Mouse (Mus musculus) hindbrain, embryonic 15.5 days (tissue): Measurements from ENCODE around the gene Evc. TPM values are rescaled to one million over a fixed set of nuclear protein-coding genes. Genes with fewer than 3 reads are reported as not detected.

Experiments used
- ATAC-seq: fragments of 200-750 bp; cut with Nextera tagmentation; 2 replicates; pipeline ENCODE4 v1.8.0; 2017; ENCODE audit warnings: low read depth, moderate number of reproducible peaks, moderate TSS enrichment; ENCODE audit not compliant: low FRiP score
- H3K27ac ChIP-seq: fragments of 300-500 bp; sonication (generic); replicated peaks from 2 replicates; pipeline ENCODE4 v1.5.1; 2015; ENCODE audit warnings: mild to moderate bottlenecking, inconsistent platforms
- H3K27me3 ChIP-seq: fragments of 300-500 bp; sonication (generic); 2 replicates; pipeline ENCODE4 v1.6.1; 2015; ENCODE audit warnings: control low read depth, inconsistent platforms
- H3K36me3 ChIP-seq: fragments of 300-500 bp; sonication (generic); 2 replicates; pipeline ENCODE4 v1.6.1; 2015; ENCODE audit warnings: control low read depth, inconsistent platforms
- H3K4me1 ChIP-seq: fragments of 300-500 bp; sonication (generic); replicated peaks from 2 replicates; pipeline ENCODE4 v1.6.1; 2015; ENCODE audit warnings: control low read depth, inconsistent platforms
- H3K4me2 ChIP-seq: fragments of 300-500 bp; sonication (generic); 2 replicates; pipeline ENCODE4 v1.6.1; 2015; ENCODE audit warnings: moderate library complexity, mild to moderate bottlenecking, inconsistent platforms
- H3K4me3 ChIP-seq: fragments of 300-500 bp; sonication (generic); 2 replicates; pipeline ENCODE4 v1.5.1; 2015; ENCODE audit warnings: mild to moderate bottlenecking, inconsistent platforms
- H3K9ac ChIP-seq: fragments of 300-500 bp; sonication (generic); 2 replicates; pipeline ENCODE4 v1.6.1; 2015; ENCODE audit warnings: inconsistent platforms
- H3K9me3 ChIP-seq: fragments of 300-500 bp; sonication (generic); 2 replicates; pipeline ENCODE4 v1.6.1; 2016; ENCODE audit warnings: control low read depth, inconsistent platforms
- WGBS: fragments of 180-500 bp; shearing (Covaris S2); methylation state at CpG from one replicate; pipeline ENCODE4 v1.1.7; 2015; 5-methylcytosine and 5-hydroxymethylcytosine counted together
- polyA plus RNA-seq: library from polyadenylated mRNA; unstranded; fragments of >200 nt; fragmentation: Nextera tagmentation; extraction: Ambion mirVana; gene quantifications from 2 replicates; pipeline ENCODE4 v1.2.1, GENCODE M21; 2015

Evc gene
- polyA plus RNA-seq, 1 experiment from 2014 or later, result 5.8 TPM

DNA sequence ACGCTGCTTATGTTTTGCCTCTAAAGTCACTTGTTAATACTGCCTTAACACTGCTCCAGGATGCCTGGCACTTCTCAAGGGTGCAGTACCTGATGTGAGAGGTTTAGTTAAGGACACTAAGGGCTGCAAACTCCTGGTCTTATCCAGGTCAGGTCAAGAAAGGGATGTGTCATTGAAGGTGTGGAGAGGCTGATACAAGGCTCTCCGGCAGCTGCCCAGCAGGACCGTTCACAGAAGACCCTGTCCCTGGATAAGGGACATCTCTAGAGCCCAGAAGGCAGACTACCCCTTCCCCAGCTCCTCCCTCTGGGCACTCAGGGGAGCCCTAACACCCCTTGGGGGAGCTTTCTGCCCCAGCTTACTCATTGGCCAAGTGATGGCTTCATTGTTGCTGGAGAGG is 1.0 kb upstream of the Evc start:
- Histone ChIP-seq H3K27me3 (0 out of 2 replicates have a peak, but pooled peaks cover 7% of the 10 kb centered on the region), H3K9me3 (no peaks in the 10 kb centered on the region), H3K4me1 (peaks cover 34% of the 10 kb centered on the region), H3K9ac (no peak overlapping the region), H3K4me3 (peak overlapping the region; percentile 48), H3K4me2 (peak overlapping the region; percentile 100), H3K27ac (no peak overlapping the region), H3K36me3 (no peaks in the 10 kb centered on the region)
- 67% methylated on average over 3 of the region's 3 CpGs for WGBS
- peak; percentile 7; the same call in 1 of the 2 replicates for ATAC-seq

GRCm38 (mm10) chr5:37335061-37335460 is 1.6 kb downstream of the Evc start:
- Histone ChIP-seq H3K9ac (no peak overlapping the region), H3K4me2 (no peak overlapping the region), H3K4me3 (no peak overlapping the region), H3K27ac (no peak overlapping the region), H3K4me1 (peaks cover 34% of the 10 kb centered on the region), H3K9me3 (no peaks in the 10 kb centered on the region), H3K36me3 (no peaks in the 10 kb centered on the region), H3K27me3 (0 out of 2 replicates have a peak, but pooled peaks cover 7% of the 10 kb centered on the region)
- WGBS, result 65% methylated on average over 3 of the region's 3 CpGs
- no peak for ATAC-seq

DNA sequence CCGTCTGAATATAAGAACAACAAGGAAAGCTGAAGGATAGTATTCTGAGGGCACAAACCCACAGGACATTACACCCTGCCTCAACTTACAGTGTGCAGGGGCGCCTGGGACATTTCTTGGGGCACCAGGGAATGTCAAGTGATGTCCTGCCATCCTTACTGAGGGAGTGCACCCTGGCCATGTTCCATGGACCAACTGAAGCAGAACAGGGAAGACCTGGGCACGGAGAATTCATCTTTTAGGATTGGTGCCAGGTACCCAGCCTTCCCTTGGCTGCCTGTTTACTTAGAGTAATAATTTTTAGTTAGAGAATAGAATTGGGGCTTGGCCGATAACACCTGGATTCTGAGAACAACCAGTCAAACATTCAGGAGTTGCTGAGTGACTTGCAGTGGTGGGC is 4.6 kb downstream of the Evc start:
- Histone ChIP-seq H3K27me3 (no peaks in the 10 kb centered on the region), H3K4me1 (peaks cover 11% of the 10 kb centered on the region), H3K27ac (no peak overlapping the region), H3K4me3 (no peak overlapping the region), H3K9ac (no peak overlapping the region), H3K36me3 (no peaks in the 10 kb centered on the region), H3K4me2 (no peak overlapping the region), H3K9me3 (no peaks in the 10 kb centered on the region)
- ATAC-seq, result no peak
- WGBS, result 82% methylated on average over 4 of the region's 4 CpGs

DNA sequence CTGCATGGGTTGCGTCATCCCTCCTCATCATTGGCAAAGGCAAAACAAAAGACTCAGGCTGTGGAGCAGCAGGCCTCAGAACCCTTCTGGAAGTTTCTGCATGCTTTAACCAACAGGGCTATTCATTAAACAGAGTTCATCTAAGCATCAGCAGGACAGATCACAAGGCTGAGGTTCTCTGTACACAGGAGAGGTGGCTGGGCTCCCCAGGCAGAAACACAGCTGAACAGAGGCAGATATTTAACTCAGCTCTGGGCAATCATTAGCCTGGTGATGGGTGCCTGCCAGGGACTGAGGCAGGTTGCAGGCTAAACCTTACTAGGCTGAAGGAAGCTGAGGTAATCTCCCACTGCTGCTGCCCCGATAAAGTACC is 5.6 kb downstream of the Evc start:
- H3K4me1 ChIP-seq, result peaks cover 2% of the 10 kb centered on the region
- no peaks in the 10 kb centered on the region for H3K9me3 ChIP-seq
- H3K36me3 ChIP-seq, result no peaks in the 10 kb centered on the region
- H3K27me3 ChIP-seq, result no peaks in the 10 kb centered on the region
- no peak overlapping the region for H3K27ac ChIP-seq
- ATAC-seq, result no peak
- no peak overlapping the region for H3K9ac ChIP-seq
- WGBS, result 94% methylated on average over 2 of the region's 2 CpGs
- H3K4me3 ChIP-seq, result no peak overlapping the region
- H3K4me2 ChIP-seq, result no peak overlapping the region

GRCm38 (mm10) chr5:37330449-37331132 is 6.1 kb downstream of the Evc start:
- no peak overlapping the region for H3K4me3 ChIP-seq
- no peaks in the 10 kb centered on the region for H3K36me3 ChIP-seq
- no peak for ATAC-seq
- no peaks in the 10 kb centered on the region for H3K27me3 ChIP-seq
- no peak overlapping the region for H3K27ac ChIP-seq
- WGBS, result 83% methylated on average over 8 of the region's 8 CpGs
- no peaks in the 10 kb centered on the region for H3K4me1 ChIP-seq
- H3K9me3 ChIP-seq, result no peaks in the 10 kb centered on the region
- no peak overlapping the region for H3K9ac ChIP-seq
- H3K4me2 ChIP-seq, result no peak overlapping the region

GRCm38 (mm10) chr5:37326675-37327074 is 10.0 kb downstream of the Evc start:
- H3K4me3 ChIP-seq, result no peak overlapping the region
- no peak overlapping the region for H3K4me2 ChIP-seq
- H3K9ac ChIP-seq, result no peak overlapping the region
- no peaks in the 10 kb centered on the region for H3K27me3 ChIP-seq
- no peak for ATAC-seq
- H3K36me3 ChIP-seq, result no peaks in the 10 kb centered on the region
- WGBS, result 87% methylated on average over 6 of the region's 6 CpGs
- H3K4me1 ChIP-seq, result no peaks in the 10 kb centered on the region
- H3K27ac ChIP-seq, result no peak overlapping the region
- H3K9me3 ChIP-seq, result no peaks in the 10 kb centered on the region

GRCm38 (mm10) chr5:37320761-37321160 is 15.9 kb downstream of the Evc start:
- Histone ChIP-seq H3K4me3 (no peak overlapping the region), H3K9ac (no peak overlapping the region), H3K27me3 (no peaks in the 10 kb centered on the region), H3K9me3 (peaks cover 4% of the 10 kb centered on the region; the same call in 1 of the 2 replicates), H3K36me3 (peaks cover 5% of the 10 kb centered on the region; the same call in 1 of the 2 replicates), H3K4me2 (no peak overlapping the region), H3K4me1 (no peaks in the 10 kb centered on the region), H3K27ac (no peak overlapping the region)
- no peak for ATAC-seq
- 96% methylated on average over 4 of the region's 4 CpGs for WGBS

DNA sequence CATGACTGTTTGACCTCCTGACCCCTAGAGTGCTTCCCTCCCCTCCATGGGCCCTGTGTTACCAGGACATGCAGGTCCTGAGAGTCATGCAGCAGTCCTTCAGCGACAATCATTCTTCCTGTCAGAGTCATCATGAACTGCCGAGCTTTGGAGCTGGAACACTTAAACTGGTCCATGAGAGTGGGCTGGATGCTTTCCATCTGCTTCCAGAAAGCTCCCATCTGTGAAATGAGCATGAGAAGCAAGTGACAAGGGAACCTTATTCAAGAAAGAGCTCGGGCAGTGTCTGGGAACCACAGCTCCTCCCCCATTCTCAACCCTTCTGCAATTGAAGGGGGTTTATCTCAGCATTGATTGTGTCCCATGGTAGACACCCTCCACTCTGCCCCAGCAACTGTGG is 16.5 kb downstream of the Evc start:
- ATAC-seq, result no peak
- WGBS, result 72% methylated on average over 3 of the region's 3 CpGs
- no peak overlapping the region for H3K9ac ChIP-seq
- no peak overlapping the region for H3K27ac ChIP-seq
- H3K27me3 ChIP-seq, result no peaks in the 10 kb centered on the region
- H3K9me3 ChIP-seq, result peaks cover 9% of the 10 kb centered on the region; the same call in 1 of the 2 replicates
- H3K36me3 ChIP-seq, result peaks cover 10% of the 10 kb centered on the region
- H3K4me3 ChIP-seq, result no peak overlapping the region
- H3K4me1 ChIP-seq, result no peaks in the 10 kb centered on the region
- H3K4me2 ChIP-seq, result no peak overlapping the region

DNA sequence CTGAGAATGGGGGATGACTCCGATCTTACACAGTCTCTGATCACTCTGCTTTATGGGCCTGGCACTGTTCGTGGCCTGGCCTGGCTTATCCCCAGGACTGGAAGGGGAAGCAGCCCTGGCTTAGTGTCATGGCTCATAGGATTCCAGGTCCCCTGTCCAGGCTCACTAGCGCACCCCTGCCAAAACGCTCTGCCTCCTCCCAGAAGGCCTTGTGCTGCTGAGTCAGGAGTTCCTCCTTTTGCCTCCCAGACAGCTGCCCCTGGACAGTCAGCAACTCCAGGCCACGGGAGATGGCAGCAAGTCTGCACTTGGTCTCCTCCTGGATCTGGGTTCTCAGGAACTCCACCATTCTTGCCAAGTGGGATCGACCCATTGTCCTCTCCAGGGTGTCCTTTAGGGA is 18.0 kb downstream of the Evc start:
- Histone ChIP-seq H3K9ac (no peak overlapping the region), H3K9me3 (peaks cover 9% of the 10 kb centered on the region; the same call in 1 of the 2 replicates), H3K27me3 (no peaks in the 10 kb centered on the region), H3K27ac (no peak overlapping the region), H3K4me2 (no peak overlapping the region), H3K36me3 (peaks cover 20% of the 10 kb centered on the region), H3K4me3 (no peak overlapping the region), H3K4me1 (no peaks in the 10 kb centered on the region)
- ATAC-seq, result no peak
- WGBS, result 86% methylated on average over 6 of the region's 6 CpGs

- H3K9me3 ChIP-seq, result peaks cover 9% of the 10 kb centered on the region; the same call in 1 of the 2 replicates
- peaks cover 20% of the 10 kb centered on the region for H3K36me3 ChIP-seq
- no peak for ATAC-seq
- no peak overlapping the region for H3K9ac ChIP-seq
- H3K4me1 ChIP-seq, result no peaks in the 10 kb centered on the region
- H3K27ac ChIP-seq, result no peak overlapping the region
- H3K4me3 ChIP-seq, result no peak overlapping the region
- no peaks in the 10 kb centered on the region for H3K27me3 ChIP-seq
- 91% methylated on average over 12 of the region's 12 CpGs for WGBS
- no peak overlapping the region for H3K4me2 ChIP-seq
These were observed 23.5 kb downstream of the Evc start for GRCm38 (mm10) chr5:37312980-37313722.

- no peak overlapping the region for H3K9ac ChIP-seq
- 0 out of 2 replicates have a peak overlapping the region, but pooled peaks have one; percentile 15 for H3K27ac ChIP-seq
- H3K9me3 ChIP-seq, result no peaks in the 10 kb centered on the region
- H3K4me1 ChIP-seq, result no peaks in the 10 kb centered on the region
- H3K4me2 ChIP-seq, result no peak overlapping the region
- WGBS, result 74% methylated on average over 9 of the region's 9 CpGs
- H3K4me3 ChIP-seq, result no peak overlapping the region
- ATAC-seq, result no peak
- peaks cover 10% of the 10 kb centered on the region for H3K36me3 ChIP-seq
- no peaks in the 10 kb centered on the region for H3K27me3 ChIP-seq
These were observed 26.7 kb downstream of the Evc start for GRCm38 (mm10) chr5:37310026-37310425.

DNA sequence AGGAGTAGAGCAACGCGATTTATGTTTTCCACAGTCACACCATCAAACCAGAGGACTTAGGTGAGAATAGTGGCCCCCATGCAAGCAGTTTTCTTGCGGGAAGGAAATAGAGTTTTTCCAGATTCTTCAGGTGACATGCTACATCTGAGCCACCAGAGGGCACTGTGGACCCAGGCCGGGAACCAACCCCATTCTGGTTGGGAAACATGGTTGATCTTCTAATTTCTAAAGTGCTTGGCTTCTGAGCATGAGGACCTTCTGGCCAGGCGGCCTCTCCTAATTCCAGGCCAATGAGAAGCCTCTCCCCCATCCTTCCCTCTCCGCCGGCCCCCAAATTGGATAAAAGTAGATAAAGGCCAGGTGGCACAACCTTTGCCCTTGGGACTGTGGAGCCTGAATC is 38.3 kb downstream of the Evc start:
- H3K9ac ChIP-seq, result no peak overlapping the region
- no peaks in the 10 kb centered on the region for H3K9me3 ChIP-seq
- WGBS, result 35% methylated on average over 7 of the region's 7 CpGs
- H3K4me2 ChIP-seq, result no peak overlapping the region
- H3K4me1 ChIP-seq, result no peaks in the 10 kb centered on the region
- H3K27ac ChIP-seq, result no peak overlapping the region
- no peaks in the 10 kb centered on the region for H3K27me3 ChIP-seq
- H3K4me3 ChIP-seq, result no peak overlapping the region
- no peaks in the 10 kb centered on the region for H3K36me3 ChIP-seq
- ATAC-seq, result no peak
